Mouse (Mus musculus): ENCODE results near the gene Slc16a3. TPM values are rescaled to one million over a fixed set of nuclear protein-coding genes. Genes with fewer than 3 reads are reported as not detected.

Gene Slc16a3
- 257 and 272 TPM in 2 replicates for polyA plus RNA-seq (2014; fragmentation: Nextera tagmentation; extraction: Ambion mirVana)

DNA sequence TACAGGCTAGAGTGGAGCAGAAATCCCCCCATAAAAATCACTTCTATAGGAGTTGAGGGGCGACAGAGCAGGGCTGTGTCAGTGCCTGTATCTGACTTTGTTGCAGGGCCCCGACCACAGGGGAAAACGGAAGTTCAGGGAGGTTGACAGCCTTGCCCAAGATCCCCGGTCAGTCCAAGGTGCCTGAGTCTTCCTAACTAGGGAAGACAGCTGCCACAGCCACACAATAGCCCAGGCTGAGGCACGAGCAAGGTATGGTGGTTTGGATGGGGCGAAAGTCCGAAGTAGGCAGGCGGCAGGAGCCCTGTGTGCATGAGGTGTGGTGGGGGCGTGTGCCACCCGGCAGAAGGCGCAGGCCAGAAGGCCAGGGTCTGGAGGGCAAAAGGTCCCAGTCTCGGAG, at the start of gene Slc16a3:
TSS of gene Slc16a3 (plus strand) at position 153 of the 400 bp plus-strand sequence.
- 13% methylated on average over 12 of the region's 12 CpGs for WGBS

DNA sequence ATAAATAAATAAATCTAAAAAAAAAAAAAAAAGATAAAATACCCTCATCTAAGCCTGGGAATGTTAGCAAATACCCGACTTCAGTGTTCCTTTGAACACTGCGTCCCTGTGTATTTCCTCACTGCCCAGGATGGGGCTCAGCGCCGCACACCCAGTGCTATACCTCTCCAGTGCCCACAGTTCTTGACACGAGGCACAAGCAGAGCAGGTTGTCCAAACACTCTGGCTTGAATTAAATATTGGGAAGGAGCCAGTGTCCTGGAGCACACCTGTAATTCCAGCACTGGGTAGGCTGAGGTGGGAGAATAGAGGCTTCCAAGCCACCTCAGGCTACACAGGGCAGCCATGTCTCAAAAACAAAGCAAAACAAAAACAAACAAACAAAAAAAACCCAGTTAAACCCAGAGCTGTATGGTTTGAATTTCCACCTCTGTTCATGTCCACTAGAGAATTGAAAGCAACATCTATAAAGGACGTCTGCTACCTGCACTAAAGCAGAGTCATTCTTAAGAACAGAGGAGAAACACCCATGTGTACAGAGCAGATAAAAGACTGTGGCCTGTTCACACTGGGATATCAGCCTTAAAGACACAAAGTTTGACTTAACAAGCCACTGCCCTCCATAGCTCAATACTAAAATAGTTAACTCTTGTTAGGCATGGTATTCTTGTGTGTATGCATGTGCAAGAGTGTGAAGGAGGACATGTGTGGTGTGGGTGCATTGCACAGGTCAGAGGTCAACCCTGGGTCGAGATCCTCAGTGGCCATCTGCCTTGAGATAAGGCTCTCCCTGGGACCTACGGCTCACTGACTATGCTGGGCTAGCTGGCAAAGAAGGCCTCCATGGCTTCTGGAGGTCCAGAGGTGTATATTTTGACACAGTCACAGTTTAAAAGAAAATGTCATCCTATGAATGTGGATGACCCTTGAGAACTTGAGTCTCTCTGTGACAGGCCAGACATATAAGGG, 47.7 kb upstream of the Slc16a3 start:
- H3K9ac ChIP-seq (ENCODE audit: low read depth, low read length) = peak overlapping the region; percentile 36
- peak overlapping the region; percentile 50 for H3K4me2 ChIP-seq

More for the DNA sequence above, at the start of gene Slc16a3:
- Histone ChIP-seq H3K4me2 (peak within 1 kb of the TSS; percentile 90), H3K9me3 (ENCODE audit: control insufficient read depth, low read length) (no peaks in the 10 kb centered on the region), H3K27ac (ENCODE audit: low read depth, low read length) (peak within 1 kb of the TSS; percentile 91), H3K9ac (ENCODE audit: low read depth, low read length) (peak within 1 kb of the TSS; percentile 97), H3K36me3 (ENCODE audit: control insufficient read depth, insufficient read depth, low read length) (no peaks in the 10 kb centered on the region), H3K4me1 (replicated peaks; ENCODE audit: control insufficient read depth, insufficient read depth, low read length) (peaks cover 28% of the 10 kb centered on the region), H3K4me3 (ENCODE audit: low read depth, low read length) (peak within 1 kb of the TSS; percentile 87), H3K27me3 (replicated peaks; ENCODE audit: control insufficient read depth, insufficient read depth, low read length) (no peaks in the 10 kb centered on the region)
- ATAC-seq (replicated peaks; ENCODE audit: low FRiP score) (no peak), DNase-seq (ENCODE audit: low spot score) (no peak)

GRCm38 (mm10) chr11:120901729-120902486, 46.4 kb upstream of the Slc16a3 start:
- peak overlapping the region; percentile 31; the same call in 1 of the 2 replicates for H3K9ac ChIP-seq (ENCODE audit: low read depth, low read length)
- ATAC-seq (replicated peaks; ENCODE audit: low FRiP score) (no peak), DNase-seq (ENCODE audit: low spot score) (no peak)
- H3K36me3 ChIP-seq (ENCODE audit: control insufficient read depth, insufficient read depth, low read length) = no peaks in the 10 kb centered on the region
- peak overlapping the region; percentile 59 for H3K27ac ChIP-seq (ENCODE audit: low read depth, low read length)
- 81% methylated on average over 21 of the region's 21 CpGs for WGBS
- no peaks in the 10 kb centered on the region for H3K27me3 ChIP-seq (replicated peaks; ENCODE audit: control insufficient read depth, insufficient read depth, low read length)
- no peaks in the 10 kb centered on the region for H3K9me3 ChIP-seq (ENCODE audit: control insufficient read depth, low read length)
- H3K4me1 ChIP-seq (replicated peaks; ENCODE audit: control insufficient read depth, insufficient read depth, low read length) = peaks cover 24% of the 10 kb centered on the region
- peak overlapping the region; percentile 24; the same call in 1 of the 2 replicates for H3K4me2 ChIP-seq
- no peak overlapping the region for H3K4me3 ChIP-seq (ENCODE audit: low read depth, low read length)

More for the DNA sequence above, 47.7 kb upstream of the Slc16a3 start:
- Histone ChIP-seq H3K4me3 (ENCODE audit: low read depth, low read length) (no peak overlapping the region), H3K9me3 (ENCODE audit: control insufficient read depth, low read length) (no peaks in the 10 kb centered on the region), H3K36me3 (ENCODE audit: control insufficient read depth, insufficient read depth, low read length) (no peaks in the 10 kb centered on the region), H3K4me1 (replicated peaks; ENCODE audit: control insufficient read depth, insufficient read depth, low read length) (peaks cover 24% of the 10 kb centered on the region), H3K27me3 (replicated peaks; ENCODE audit: control insufficient read depth, insufficient read depth, low read length) (no peaks in the 10 kb centered on the region), H3K27ac (ENCODE audit: low read depth, low read length) (peak overlapping the region; percentile 84)
- 63% methylated on average over 8 of the region's 8 CpGs for WGBS
- ATAC-seq (replicated peaks; ENCODE audit: low FRiP score) = peak; percentile 89
- DNase-seq (ENCODE audit: low spot score) = peak; percentile 48

- Histone ChIP-seq H3K36me3 (ENCODE audit: control insufficient read depth, insufficient read depth, low read length) (no peaks in the 10 kb centered on the region), H3K27ac (ENCODE audit: low read depth, low read length) (peak overlapping the region; percentile 61), H3K9me3 (ENCODE audit: control insufficient read depth, low read length) (no peaks in the 10 kb centered on the region), H3K27me3 (replicated peaks; ENCODE audit: control insufficient read depth, insufficient read depth, low read length) (no peaks in the 10 kb centered on the region), H3K4me3 (ENCODE audit: low read depth, low read length) (no peak overlapping the region), H3K9ac (ENCODE audit: low read depth, low read length) (peak overlapping the region; percentile 32), H3K4me1 (replicated peaks; ENCODE audit: control insufficient read depth, insufficient read depth, low read length) (peaks cover 24% of the 10 kb centered on the region), H3K4me2 (peak overlapping the region; percentile 24)
- WGBS = 54% methylated on average over 10 of the region's 10 CpGs
- ATAC-seq (replicated peaks; ENCODE audit: low FRiP score) = peak; percentile 71
- no peak for DNase-seq (ENCODE audit: low spot score)
Measured at GRCm38 (mm10) chr11:120902487-120903142, 45.7 kb upstream of the Slc16a3 start.

DNA sequence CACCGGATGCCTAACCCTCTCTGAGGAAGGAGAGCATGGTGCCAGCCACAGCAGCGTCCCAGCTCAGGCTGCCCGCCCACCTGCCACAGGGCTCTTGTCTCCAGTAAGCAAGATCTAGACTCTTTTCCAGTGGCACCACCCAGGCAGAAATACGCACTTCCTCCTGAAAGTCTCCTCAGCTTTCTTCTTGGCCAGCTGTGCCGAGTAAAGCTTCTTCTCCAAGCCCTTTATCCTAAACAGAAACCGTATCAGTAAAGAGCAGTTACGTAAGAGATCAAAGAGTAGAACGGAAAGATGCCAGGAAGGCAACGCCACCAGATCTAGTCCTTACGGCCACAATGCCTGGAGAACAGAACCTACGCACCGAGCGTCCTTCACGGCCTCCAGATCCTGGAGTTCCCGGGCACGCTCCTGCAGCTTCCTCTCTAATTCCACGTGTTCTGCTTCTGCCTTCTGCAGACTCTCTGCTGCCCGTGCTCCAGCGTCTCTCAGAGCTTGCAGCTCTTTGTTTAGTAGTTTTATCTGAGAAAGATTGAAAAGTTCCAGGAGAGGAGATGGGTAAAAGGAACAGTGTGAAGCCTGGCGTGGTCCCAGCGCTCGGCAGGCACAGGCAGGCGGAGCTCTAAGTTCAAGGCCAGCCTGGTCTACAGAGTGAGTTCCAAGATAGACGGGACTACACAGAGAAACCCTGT, 45.0 kb upstream of the Slc16a3 start:
- no peak for ATAC-seq (replicated peaks; ENCODE audit: low FRiP score)
- Histone ChIP-seq H3K9ac (ENCODE audit: low read depth, low read length) (peak overlapping the region; percentile 32), H3K4me1 (replicated peaks; ENCODE audit: control insufficient read depth, insufficient read depth, low read length) (peaks cover 24% of the 10 kb centered on the region), H3K36me3 (ENCODE audit: control insufficient read depth, insufficient read depth, low read length) (no peaks in the 10 kb centered on the region), H3K4me3 (ENCODE audit: low read depth, low read length) (no peak overlapping the region), H3K27ac (ENCODE audit: low read depth, low read length) (peak overlapping the region; percentile 61), H3K9me3 (ENCODE audit: control insufficient read depth, low read length) (no peaks in the 10 kb centered on the region), H3K27me3 (replicated peaks; ENCODE audit: control insufficient read depth, insufficient read depth, low read length) (no peaks in the 10 kb centered on the region), H3K4me2 (peak overlapping the region; percentile 4)
- 75% methylated on average over 24 of the region's 24 CpGs for WGBS
- DNase-seq (ENCODE audit: low spot score) = no peak

DNA sequence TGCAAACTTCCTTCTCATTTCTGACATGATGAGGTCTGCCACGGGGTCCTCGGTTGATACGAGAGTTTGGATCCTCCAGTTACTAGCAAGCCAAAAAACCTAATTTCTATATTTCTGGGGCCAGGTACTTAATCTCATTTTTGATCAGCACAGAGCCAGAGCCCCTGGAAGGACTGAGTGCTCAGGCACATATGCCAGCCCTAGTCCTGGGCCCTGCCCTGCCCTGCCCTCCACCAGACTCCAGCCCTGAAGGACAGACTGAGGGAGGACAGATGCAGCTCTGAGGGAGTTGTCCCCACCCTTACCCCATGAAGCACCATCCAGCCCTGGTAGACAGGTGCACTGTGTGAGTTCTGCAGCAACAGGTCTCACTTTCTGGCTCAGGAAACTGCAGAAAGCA, 43.7 kb upstream of the Slc16a3 start:
- Histone ChIP-seq H3K27me3 (replicated peaks; ENCODE audit: control insufficient read depth, insufficient read depth, low read length) (no peaks in the 10 kb centered on the region), H3K9me3 (ENCODE audit: control insufficient read depth, low read length) (no peaks in the 10 kb centered on the region), H3K36me3 (ENCODE audit: control insufficient read depth, insufficient read depth, low read length) (no peaks in the 10 kb centered on the region), H3K4me2 (no peak overlapping the region), H3K4me3 (ENCODE audit: low read depth, low read length) (no peak overlapping the region), H3K4me1 (replicated peaks; ENCODE audit: control insufficient read depth, insufficient read depth, low read length) (peaks cover 24% of the 10 kb centered on the region), H3K27ac (ENCODE audit: low read depth, low read length) (no peak overlapping the region), H3K9ac (ENCODE audit: low read depth, low read length) (no peak overlapping the region)
- ATAC-seq (replicated peaks; ENCODE audit: low FRiP score) (no peak), DNase-seq (ENCODE audit: low spot score) (no peak)
- 96% methylated on average over 3 of the region's 3 CpGs for WGBS

- no peaks in the 10 kb centered on the region for H3K36me3 ChIP-seq (ENCODE audit: control insufficient read depth, insufficient read depth, low read length)
- H3K9ac ChIP-seq (ENCODE audit: low read depth, low read length) = no peak overlapping the region
- WGBS = 23% methylated on average over 1 of the region's 1 CpGs
- H3K4me3 ChIP-seq (ENCODE audit: low read depth, low read length) = no peak overlapping the region
- peaks cover 24% of the 10 kb centered on the region for H3K4me1 ChIP-seq (replicated peaks; ENCODE audit: control insufficient read depth, insufficient read depth, low read length)
- no peak overlapping the region for H3K27ac ChIP-seq (ENCODE audit: low read depth, low read length)
- peak; percentile 69 for ATAC-seq (replicated peaks; ENCODE audit: low FRiP score)
- peak; percentile 67 for DNase-seq (ENCODE audit: low spot score)
- no peak overlapping the region for H3K4me2 ChIP-seq
- H3K9me3 ChIP-seq (ENCODE audit: control insufficient read depth, low read length) = no peaks in the 10 kb centered on the region
- no peaks in the 10 kb centered on the region for H3K27me3 ChIP-seq (replicated peaks; ENCODE audit: control insufficient read depth, insufficient read depth, low read length)
Measured at GRCm38 (mm10) chr11:120905430-120905873, 42.8 kb upstream of the Slc16a3 start.

DNA sequence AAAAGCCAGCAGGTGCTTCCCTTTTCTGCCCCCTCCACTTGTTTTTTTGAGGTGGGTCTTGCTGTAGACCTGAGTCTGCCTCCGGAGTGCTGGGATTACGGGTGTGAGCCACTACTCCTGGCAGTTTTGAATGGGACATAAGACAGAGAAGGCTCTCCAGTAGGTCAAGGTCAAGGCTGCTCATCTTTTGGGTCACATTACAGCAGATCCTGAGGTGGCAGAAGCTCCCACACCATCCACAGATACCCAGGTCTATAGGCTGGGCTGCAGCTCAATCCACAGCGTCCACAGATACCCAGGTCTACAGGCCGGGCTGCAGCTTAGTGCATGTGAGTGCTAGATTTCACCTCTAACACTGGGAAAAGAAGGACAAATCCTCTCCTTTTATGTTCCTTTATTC, 34.5 kb upstream of the Slc16a3 start:
- ATAC-seq (replicated peaks; ENCODE audit: low FRiP score) = no peak
- Histone ChIP-seq H3K27ac (ENCODE audit: low read depth, low read length) (no peak overlapping the region), H3K9ac (ENCODE audit: low read depth, low read length) (no peak overlapping the region), H3K27me3 (replicated peaks; ENCODE audit: control insufficient read depth, insufficient read depth, low read length) (no peaks in the 10 kb centered on the region), H3K4me2 (no peak overlapping the region), H3K9me3 (ENCODE audit: control insufficient read depth, low read length) (no peaks in the 10 kb centered on the region), H3K36me3 (ENCODE audit: control insufficient read depth, insufficient read depth, low read length) (peaks cover 11% of the 10 kb centered on the region; the same call in 1 of the 2 replicates), H3K4me3 (ENCODE audit: low read depth, low read length) (no peak overlapping the region), H3K4me1 (replicated peaks; ENCODE audit: control insufficient read depth, insufficient read depth, low read length) (no peaks in the 10 kb centered on the region)
- DNase-seq (ENCODE audit: low spot score) = no peak
- WGBS = 86% methylated on average over 4 of the region's 4 CpGs

Measured in liver, embryonic 11.5 days (tissue).